Mouse (Mus musculus): ENCODE data around the gene Spata20.

Spata20 gene

GRCm38 (mm10) chr11:94449886-94450285, 36.1 kb downstream of the Spata20 start:
- DNase-seq: no peak

GRCm38 (mm10) chr11:94449239-94449638, 36.7 kb downstream of the Spata20 start:
- DNase-seq: no peak

DNA sequence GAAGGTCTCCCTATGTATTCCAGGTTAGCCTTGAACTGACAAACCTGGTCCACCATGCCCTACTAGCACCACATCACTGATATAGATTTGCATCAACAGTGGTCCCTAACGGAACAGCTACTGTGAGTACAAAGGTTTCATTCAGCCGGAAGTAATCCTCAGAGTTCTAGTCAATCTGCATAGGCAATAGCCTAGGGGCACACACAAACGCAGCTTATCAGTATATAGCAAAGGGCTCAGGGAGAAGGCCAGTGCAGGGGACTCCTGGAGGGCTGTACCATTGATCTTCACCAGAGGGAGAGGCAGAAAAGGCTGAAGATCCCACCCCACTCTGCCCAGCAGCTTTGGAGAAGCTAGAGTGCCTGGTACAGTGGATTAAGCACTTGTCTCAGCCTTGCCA, 39.0 kb downstream of the Spata20 start:
- DNase-seq: no peak

- no peak for DNase-seq
Observed at GRCm38 (mm10) chr11:94445300-94445699, 40.7 kb downstream of the Spata20 start.

- DNase-seq: no peak
Observed at GRCm38 (mm10) chr11:94444829-94445228, 41.1 kb downstream of the Spata20 start.

- no peak for DNase-seq
Observed at GRCm38 (mm10) chr11:94441752-94442151, 44.2 kb downstream of the Spata20 start.

DNA sequence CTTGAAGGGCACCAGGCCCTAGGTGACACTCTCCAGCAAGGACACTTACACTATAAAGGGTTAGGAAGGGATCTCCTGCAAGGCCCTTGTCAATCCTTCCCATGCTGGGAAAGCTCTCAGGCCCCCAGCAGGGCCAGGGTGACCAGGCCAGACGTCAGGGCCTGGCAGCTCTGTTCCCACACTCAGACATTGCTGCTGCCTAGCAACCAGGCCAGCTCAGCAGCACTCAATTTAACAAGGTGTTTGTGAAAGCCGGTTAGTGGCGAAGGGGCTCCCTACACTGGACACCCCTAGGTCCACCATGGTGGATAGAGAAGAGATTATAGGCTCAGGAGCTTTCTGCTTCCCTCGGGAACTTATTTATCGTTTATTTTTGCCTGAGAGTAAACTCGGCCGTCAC, 44.9 kb downstream of the Spata20 start:
- DNase-seq: no peak

GRCm38 (mm10) chr11:94440421-94440820, 45.6 kb downstream of the Spata20 start:
- no peak for DNase-seq

- DNase-seq: no peak
Observed at GRCm38 (mm10) chr11:94429011-94429651, 56.8 kb downstream of the Spata20 start.
